Mouse (Mus musculus) heart, postnatal 0 days (tissue): ENCODE measurements around the gene Csnk1d. TPM values are rescaled to one million over a fixed set of nuclear protein-coding genes. Genes with fewer than 3 reads are reported as not detected.

Source experiments
- ATAC-seq: fragments of 200-750 bp; cut with Nextera tagmentation; 2 replicates; pipeline ENCODE4 v1.8.0; 2017; ENCODE audit warnings: low read depth, moderate number of reproducible peaks, moderate library complexity; ENCODE audit not compliant: insufficient read depth
- DNase-seq: peaks from one replicate; pipeline ENCODE4 v3.0.0-alpha.2; 2016; ENCODE audit warnings: low spot score
- H3K27ac ChIP-seq: fragments of 300-500 bp; sonication (generic); 2 replicates; pipeline ENCODE4 v1.5.1; 2014; ENCODE audit warnings: low read depth, mild to moderate bottlenecking
- H3K27me3 ChIP-seq: fragments of 300-500 bp; sonication (generic); 2 replicates; pipeline ENCODE4 v1.6.1; 2014; ENCODE audit warnings: low read length, mixed read lengths; ENCODE audit not compliant: control insufficient read depth, insufficient read depth
- H3K36me3 ChIP-seq: fragments of 300-500 bp; sonication (generic); replicated peaks from 2 replicates; pipeline ENCODE4 v1.6.1; 2014; ENCODE audit warnings: low read length, mixed read lengths; ENCODE audit not compliant: control insufficient read depth, insufficient read depth
- H3K4me1 ChIP-seq: fragments of 300-500 bp; sonication (generic); 2 replicates; pipeline ENCODE4 v1.6.1; 2014; ENCODE audit warnings: antibody characterized with exemption; ENCODE audit not compliant: control insufficient read depth, insufficient read depth
- H3K4me2 ChIP-seq: fragments of 300-500 bp; sonication (generic); 2 replicates; pipeline ENCODE4 v1.6.1; 2014; ENCODE audit warnings: low read depth, mild to moderate bottlenecking, low read length, moderate library complexity
- H3K4me3 ChIP-seq: fragments of 300-500 bp; sonication (generic); 2 replicates; pipeline ENCODE4 v1.5.1; 2014; ENCODE audit warnings: low read depth, low read length
- H3K9ac ChIP-seq: fragments of 300-500 bp; sonication (generic); replicated peaks from 2 replicates; pipeline ENCODE4 v1.6.1; 2014; ENCODE audit warnings: low read depth, low read length, mixed read lengths
- H3K9me3 ChIP-seq: fragments of 300-500 bp; sonication (generic); replicated peaks from 2 replicates; pipeline ENCODE4 v1.6.1; 2016; ENCODE audit warnings: low read length; ENCODE audit not compliant: control insufficient read depth
- CTCF ChIP-seq: IDR thresholded peaks from 2 replicates; pipeline ENCODE4 v1.5.1; 2016; ENCODE audit warnings: antibody characterized with exemption, control low read depth, low read depth
- EP300 ChIP-seq: IDR thresholded peaks from 2 replicates; pipeline ENCODE4 v1.6.1; 2016; ENCODE audit warnings: antibody characterized with exemption, low read depth
- WGBS: fragments of 180-500 bp; shearing (Covaris S2); extraction: QIAGEN DNeasy Blood & Tissue Kit; methylation state at CpG from one replicate; pipeline ENCODE4 v1.1.7; 2014; 5-methylcytosine and 5-hydroxymethylcytosine counted together
- polyA plus RNA-seq: library from polyadenylated mRNA; unstranded; fragments of >200 nt; fragmentation: Nextera tagmentation; extraction: Ambion mirVana; gene quantifications from 2 replicates; pipeline ENCODE4 v1.2.1, GENCODE M21; 2015
- total RNA-seq: library from RNA; depleted of rRNA; stranded (reverse); fragments of >200 nt; gene quantifications from 2 replicates; pipeline ENCODE4 v1.2.3, GENCODE M21; 2014; ENCODE audit warnings: low replicate concordance

Gene Csnk1d
- total and polyA plus RNA-seq, 2 experiments from 2014 or later, result 46.7 to 51.9 TPM

DNA sequence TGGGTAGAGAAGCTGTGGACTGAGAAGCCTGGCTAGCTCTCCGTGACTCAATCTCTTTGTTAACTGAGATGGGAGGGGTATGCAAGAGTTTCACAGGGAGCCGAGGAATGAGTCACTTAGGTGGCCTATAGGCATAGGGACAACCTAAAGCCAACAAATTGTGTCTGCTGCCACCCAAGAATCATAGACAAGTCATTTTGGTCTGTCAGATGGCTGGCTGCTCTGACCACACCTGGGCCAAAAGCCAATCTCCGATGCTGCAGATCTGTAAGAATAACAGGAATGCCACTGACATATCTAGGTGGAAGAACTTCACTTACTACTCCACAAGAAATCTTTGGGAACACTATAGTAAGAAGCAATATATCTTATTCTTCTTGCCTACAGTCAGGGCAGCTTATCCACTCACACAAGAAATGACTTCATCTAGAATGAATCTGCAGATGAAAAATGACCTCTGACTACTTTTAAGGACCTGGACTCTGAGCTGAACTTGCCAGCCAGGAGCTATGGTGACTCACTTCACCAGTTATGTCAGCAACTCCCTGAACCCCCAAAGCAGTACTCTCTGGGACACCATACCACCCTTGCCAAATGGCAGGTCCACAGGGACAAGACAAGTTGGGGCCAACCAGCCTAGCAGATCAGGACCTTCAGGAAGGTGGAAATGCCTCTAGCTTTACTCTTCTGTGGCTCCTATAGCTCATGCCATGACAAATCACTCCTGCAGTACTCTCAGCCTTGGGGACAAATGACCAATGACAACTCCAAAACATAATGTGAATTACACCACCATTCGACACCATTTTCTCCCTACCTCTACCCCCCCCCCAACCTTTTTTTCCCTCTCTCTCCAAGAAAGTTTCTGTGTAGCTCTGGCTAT lies 6.4 kb downstream of the Csnk1d start:
- DNase-seq (no peak), ATAC-seq (no peak)
- H3K4me1 ChIP-seq, result peaks cover 46% of the 10 kb centered on the region
- H3K9me3 ChIP-seq, result no peaks in the 10 kb centered on the region
- H3K36me3 ChIP-seq, result peaks cover 50% of the 10 kb centered on the region
- H3K4me2 ChIP-seq, result no peak overlapping the region
- no peak overlapping the region for H3K9ac ChIP-seq
- WGBS, result 55% methylated on average over 4 of the region's 4 CpGs
- no peaks in the 10 kb centered on the region for H3K27me3 ChIP-seq
- no peak for TF ChIP-seq CTCF
- TF ChIP-seq EP300, result no peak
- peak overlapping the region; percentile 39 for H3K27ac ChIP-seq
- no peak overlapping the region for H3K4me3 ChIP-seq

GRCm38 (mm10) chr11:120982459-120982858 lies 8.7 kb downstream of the Csnk1d start:
- Histone ChIP-seq H3K9me3 (no peaks in the 10 kb centered on the region), H3K4me1 (peaks cover 28% of the 10 kb centered on the region), H3K27ac (no peak overlapping the region), H3K4me2 (no peak overlapping the region), H3K36me3 (peaks cover 68% of the 10 kb centered on the region), H3K27me3 (no peaks in the 10 kb centered on the region), H3K9ac (no peak overlapping the region), H3K4me3 (no peak overlapping the region)
- DNase-seq, result no peak
- ATAC-seq, result no peak
- TF ChIP-seq CTCF (no peak), EP300 (no peak)

- H3K9me3 ChIP-seq, result no peaks in the 10 kb centered on the region
- no peak overlapping the region for H3K9ac ChIP-seq
- H3K4me3 ChIP-seq, result no peak overlapping the region
- no peak overlapping the region for H3K27ac ChIP-seq
- no peak overlapping the region for H3K4me2 ChIP-seq
- no peak for ATAC-seq
- H3K27me3 ChIP-seq, result no peaks in the 10 kb centered on the region
- peaks cover 26% of the 10 kb centered on the region for H3K4me1 ChIP-seq
- TF ChIP-seq CTCF (no peak), EP300 (no peak)
- peaks cover 73% of the 10 kb centered on the region for H3K36me3 ChIP-seq
- 79% methylated on average over 4 of the region's 4 CpGs for WGBS
- no peak for DNase-seq
Measured at GRCm38 (mm10) chr11:120981661-120982060, 9.5 kb downstream of the Csnk1d start.

DNA sequence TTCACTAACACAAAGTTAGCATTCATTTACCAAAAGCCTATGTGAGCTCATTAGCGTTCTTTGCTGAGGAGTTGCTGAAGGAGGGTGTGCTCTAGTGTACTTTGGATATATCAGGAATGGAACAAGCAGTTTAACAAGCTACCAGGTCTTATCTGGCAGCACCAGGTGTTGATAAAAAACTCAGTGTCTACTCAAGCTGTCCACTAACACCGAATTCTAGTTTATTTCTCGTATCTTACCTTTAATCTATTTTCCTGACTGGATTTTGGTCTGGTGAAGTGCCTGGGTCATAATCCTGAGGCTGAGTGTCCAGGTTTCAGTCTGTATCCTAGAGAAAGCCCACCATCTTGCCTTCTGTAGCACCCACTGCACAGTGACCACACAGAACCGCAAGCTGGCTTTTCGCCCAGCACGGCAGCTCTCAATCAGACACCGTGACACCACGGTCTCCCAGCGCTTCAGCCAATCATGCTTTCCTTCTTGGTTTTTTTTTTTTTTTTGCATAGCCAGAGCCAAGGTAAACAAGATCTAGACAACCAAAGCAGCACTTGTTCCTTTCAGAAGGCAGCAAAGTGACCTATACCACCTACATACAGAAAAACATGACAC lies 10.6 kb downstream of the Csnk1d start:
- no peak for TF ChIP-seq EP300
- TF ChIP-seq CTCF, result no peak
- ATAC-seq (peak; percentile 67), DNase-seq (peak; percentile 50)
- Histone ChIP-seq H3K4me3 (no peak overlapping the region), H3K9me3 (no peaks in the 10 kb centered on the region), H3K27ac (0 out of 2 replicates have a peak overlapping the region, but pooled peaks have one; percentile 43), H3K27me3 (no peaks in the 10 kb centered on the region), H3K4me1 (peaks cover 26% of the 10 kb centered on the region), H3K36me3 (peaks cover 76% of the 10 kb centered on the region), H3K9ac (no peak overlapping the region), H3K4me2 (no peak overlapping the region)
- WGBS, result 24% methylated on average over 9 of the region's 9 CpGs

GRCm38 (mm10) chr11:120979711-120980426 lies 11.3 kb downstream of the Csnk1d start:
- H3K4me3 ChIP-seq, result no peak overlapping the region
- peaks cover 79% of the 10 kb centered on the region for H3K36me3 ChIP-seq
- DNase-seq, result no peak
- ATAC-seq, result no peak
- 63% methylated on average over 8 of the region's 8 CpGs for WGBS
- H3K27me3 ChIP-seq, result no peaks in the 10 kb centered on the region
- H3K27ac ChIP-seq, result no peak overlapping the region
- peaks cover 24% of the 10 kb centered on the region for H3K4me1 ChIP-seq
- H3K4me2 ChIP-seq, result no peak overlapping the region
- no peaks in the 10 kb centered on the region for H3K9me3 ChIP-seq
- TF ChIP-seq EP300, result no peak
- no peak for TF ChIP-seq CTCF
- no peak overlapping the region for H3K9ac ChIP-seq
